Mouse (Mus musculus): Measurements from ENCODE around the gene Clybl. TPM values are rescaled to one million over a fixed set of nuclear protein-coding genes. Genes with fewer than 3 reads are reported as not detected.

Gene Clybl
- polyA plus RNA-seq, 1 experiment: 29.0 TPM

GRCm38 (mm10) chr14:122224103-122224494 lies 42.6 kb downstream of the Clybl start:
- H3K4me3 ChIP-seq (ENCODE audit: insufficient read depth, low read length): no peak overlapping the region
- no peak overlapping the region for H3K27ac ChIP-seq (ENCODE audit: insufficient read depth, low read length)
- no peak for TF ChIP-seq POLR2A (IDR thresholded peaks at IDR 0.05; ENCODE audit: extremely low read depth, insufficient read depth, low read length)
- no peak for TF ChIP-seq CTCF (IDR thresholded peaks at IDR 0.05; ENCODE audit: extremely low read depth, insufficient read depth, low read length)

GRCm38 (mm10) chr14:122224501-122224928 lies 43.0 kb downstream of the Clybl start:
- Histone ChIP-seq H3K4me3 (ENCODE audit: insufficient read depth, low read length) (no peak overlapping the region), H3K27ac (ENCODE audit: insufficient read depth, low read length) (no peak overlapping the region), H3K4me1 (ENCODE audit: control insufficient read depth, insufficient read depth, low read length) (no peaks in the 10 kb centered on the region)
- TF ChIP-seq POLR2A (IDR thresholded peaks at IDR 0.05; ENCODE audit: extremely low read depth, insufficient read depth, low read length): no peak
- TF ChIP-seq CTCF (IDR thresholded peaks at IDR 0.05; ENCODE audit: extremely low read depth, insufficient read depth, low read length): no peak

More at GRCm38 (mm10) chr14:122224103-122224494, 42.6 kb downstream of the Clybl start:
- no peaks in the 10 kb centered on the region for H3K4me1 ChIP-seq (ENCODE audit: control insufficient read depth, insufficient read depth, low read length)

DNA sequence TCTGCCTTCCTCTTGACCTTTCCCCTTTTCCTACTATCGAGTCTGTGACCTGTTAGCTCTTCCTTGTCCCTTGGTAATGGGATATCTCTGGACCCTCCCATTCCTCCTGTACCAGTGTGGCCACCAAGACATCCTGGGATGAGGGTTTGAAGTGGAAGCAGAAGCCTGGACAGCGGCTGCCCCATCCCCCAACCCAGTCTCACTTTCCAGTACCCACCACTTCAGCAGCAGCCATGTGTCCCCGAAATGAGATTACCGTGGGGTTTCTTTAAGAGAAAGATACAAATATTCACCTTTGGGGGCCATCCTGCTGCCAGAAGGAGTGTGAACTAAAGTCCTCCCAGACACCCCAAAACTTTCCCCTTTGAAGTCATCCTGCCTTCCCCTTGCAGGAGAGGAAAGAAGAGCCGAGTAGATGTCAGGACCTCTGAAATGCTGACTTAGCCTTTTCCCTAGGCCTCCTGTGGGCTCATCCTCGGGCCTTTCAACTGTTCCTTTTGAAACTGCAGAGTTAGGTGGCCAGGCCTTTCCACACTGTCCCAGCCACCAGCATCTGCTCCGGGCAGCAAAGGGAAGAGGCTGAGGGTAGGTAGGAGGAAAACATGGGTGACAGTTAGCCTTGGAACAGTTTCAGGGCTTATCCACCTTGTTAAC lies 44.1 kb downstream of the Clybl start:
- TF ChIP-seq POLR2A (IDR thresholded peaks at IDR 0.05; ENCODE audit: extremely low read depth, insufficient read depth, low read length) (no peak), CTCF (IDR thresholded peaks at IDR 0.05; ENCODE audit: extremely low read depth, insufficient read depth, low read length) (no peak)
- H3K27ac ChIP-seq (ENCODE audit: insufficient read depth, low read length): no peak overlapping the region
- H3K4me3 ChIP-seq (ENCODE audit: insufficient read depth, low read length): no peak overlapping the region
- H3K4me1 ChIP-seq (ENCODE audit: control insufficient read depth, insufficient read depth, low read length): no peaks in the 10 kb centered on the region

DNA sequence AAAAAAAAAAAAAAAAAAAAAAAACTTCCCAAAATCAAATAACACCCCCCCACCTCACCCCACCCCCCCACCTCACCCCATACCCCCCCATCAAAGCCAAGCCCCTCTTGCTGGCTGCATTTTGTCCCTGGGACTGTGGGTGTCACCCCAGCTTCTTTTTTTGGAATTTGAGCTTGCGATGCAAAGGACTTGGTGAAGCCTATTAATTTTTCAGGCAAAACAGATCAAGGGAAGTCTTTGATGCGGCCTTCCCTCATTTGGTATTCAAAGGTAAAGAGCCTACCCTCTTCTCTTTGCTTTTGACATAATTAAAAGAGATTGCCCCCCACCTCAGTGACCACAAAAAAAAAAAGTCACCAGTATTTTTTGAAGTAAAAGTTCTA lies 44.6 kb downstream of the Clybl start:
- H3K4me1 ChIP-seq (ENCODE audit: control insufficient read depth, insufficient read depth, low read length): no peaks in the 10 kb centered on the region
- H3K4me3 ChIP-seq (ENCODE audit: insufficient read depth, low read length): no peak overlapping the region
- no peak for TF ChIP-seq CTCF (IDR thresholded peaks at IDR 0.05; ENCODE audit: extremely low read depth, insufficient read depth, low read length)
- TF ChIP-seq POLR2A (IDR thresholded peaks at IDR 0.05; ENCODE audit: extremely low read depth, insufficient read depth, low read length): no peak
- no peak overlapping the region for H3K27ac ChIP-seq (ENCODE audit: insufficient read depth, low read length)

DNA sequence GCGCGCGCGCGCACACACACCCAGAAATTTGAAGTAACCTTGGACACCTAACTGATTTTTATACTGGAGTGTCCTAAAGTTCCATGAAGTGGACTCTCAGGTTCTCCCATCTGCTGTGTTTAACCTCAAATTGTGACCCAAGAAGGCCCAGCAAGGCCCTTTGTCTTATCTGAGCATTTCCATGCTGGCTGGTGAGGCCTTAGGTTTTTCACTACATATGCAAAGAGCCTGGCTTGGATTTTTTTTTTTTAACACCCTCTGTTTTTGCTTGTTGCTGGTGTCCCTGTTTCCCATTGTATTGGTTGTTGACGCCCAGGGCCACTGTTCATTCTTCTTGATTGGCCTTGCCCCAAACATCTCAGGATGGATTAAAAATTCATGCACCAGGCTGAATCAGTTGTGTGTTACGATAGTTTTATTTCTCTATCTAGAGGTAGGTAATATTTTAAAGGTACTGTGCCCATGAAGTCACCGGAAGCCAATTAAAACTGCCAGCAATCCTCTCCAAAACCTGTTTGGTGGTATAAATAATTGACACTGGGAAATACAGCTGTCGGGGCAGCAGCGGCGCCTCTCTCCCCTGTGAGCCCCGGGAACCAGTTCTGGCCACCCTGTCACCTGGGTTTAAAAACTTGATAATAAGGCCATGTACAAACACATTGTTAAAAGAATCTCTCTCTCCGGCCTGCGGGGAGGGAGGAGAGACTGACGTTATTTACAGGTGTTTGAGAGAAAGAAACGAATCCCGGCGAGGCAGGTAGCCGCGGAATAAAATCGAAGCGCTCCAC lies 45.4 kb downstream of the Clybl start:
- H3K27ac ChIP-seq (ENCODE audit: insufficient read depth, low read length): no peak overlapping the region
- no peaks in the 10 kb centered on the region for H3K4me1 ChIP-seq (ENCODE audit: control insufficient read depth, insufficient read depth, low read length)
- H3K4me3 ChIP-seq (ENCODE audit: insufficient read depth, low read length): no peak overlapping the region
- TF ChIP-seq POLR2A (IDR thresholded peaks at IDR 0.05; ENCODE audit: extremely low read depth, insufficient read depth, low read length) (no peak), CTCF (IDR thresholded peaks at IDR 0.05; ENCODE audit: extremely low read depth, insufficient read depth, low read length) (no peak)

GRCm38 (mm10) chr14:122227454-122227951 lies 46.0 kb downstream of the Clybl start:
- no peak for TF ChIP-seq POLR2A (IDR thresholded peaks at IDR 0.05; ENCODE audit: extremely low read depth, insufficient read depth, low read length)
- TF ChIP-seq CTCF (IDR thresholded peaks at IDR 0.05; ENCODE audit: extremely low read depth, insufficient read depth, low read length): no peak
- Histone ChIP-seq H3K4me1 (ENCODE audit: control insufficient read depth, insufficient read depth, low read length) (no peaks in the 10 kb centered on the region), H3K4me3 (ENCODE audit: insufficient read depth, low read length) (no peak overlapping the region), H3K27ac (ENCODE audit: insufficient read depth, low read length) (no peak overlapping the region)

DNA sequence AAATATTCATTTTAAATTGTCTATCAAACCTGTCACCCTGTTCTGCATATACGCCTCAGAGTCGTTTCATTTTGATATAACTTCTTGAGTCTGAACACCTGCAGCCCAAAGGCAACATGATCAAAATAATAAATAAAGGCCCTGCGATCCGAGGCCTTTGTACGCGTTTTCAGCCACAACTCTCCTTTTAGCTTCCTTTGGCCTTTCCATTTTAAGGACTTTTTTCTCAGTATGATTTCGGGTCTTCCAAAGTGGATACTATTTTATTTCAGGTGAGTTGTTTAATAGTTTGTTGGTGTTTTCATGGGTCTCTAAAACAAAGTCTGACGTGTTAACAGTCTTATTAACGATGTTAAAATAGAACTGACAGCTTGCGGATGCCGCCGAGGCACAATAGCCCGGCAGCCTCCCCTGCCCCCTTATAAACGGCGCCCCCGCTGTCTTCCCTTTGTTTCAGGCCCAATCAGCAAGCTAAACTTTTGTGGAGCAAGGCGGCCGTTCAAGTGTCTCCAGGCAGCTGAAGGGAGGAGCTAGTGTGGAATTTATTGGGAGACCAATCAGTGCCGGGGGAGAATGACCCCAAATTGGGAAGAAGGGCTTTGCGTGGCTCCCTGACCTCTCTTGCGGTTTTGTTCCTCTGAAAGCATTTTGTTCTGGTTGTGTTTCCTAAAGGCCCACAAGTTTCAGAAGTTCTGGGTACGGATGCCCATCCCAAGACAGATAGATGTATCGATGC lies 47.5 kb downstream of the Clybl start:
- H3K27ac ChIP-seq (ENCODE audit: insufficient read depth, low read length): no peak overlapping the region
- no peaks in the 10 kb centered on the region for H3K4me1 ChIP-seq (ENCODE audit: control insufficient read depth, insufficient read depth, low read length)
- TF ChIP-seq CTCF (IDR thresholded peaks at IDR 0.05; ENCODE audit: extremely low read depth, insufficient read depth, low read length): no peak
- TF ChIP-seq POLR2A (IDR thresholded peaks at IDR 0.05; ENCODE audit: extremely low read depth, insufficient read depth, low read length): no peak
- H3K4me3 ChIP-seq (ENCODE audit: insufficient read depth, low read length): no peak overlapping the region

GRCm38 (mm10) chr14:122229988-122230387 lies 48.5 kb downstream of the Clybl start:
- TF ChIP-seq CTCF (IDR thresholded peaks at IDR 0.05; ENCODE audit: extremely low read depth, insufficient read depth, low read length) (no peak), POLR2A (IDR thresholded peaks at IDR 0.05; ENCODE audit: extremely low read depth, insufficient read depth, low read length) (no peak)
- Histone ChIP-seq H3K27ac (ENCODE audit: insufficient read depth, low read length) (no peak overlapping the region), H3K4me3 (ENCODE audit: insufficient read depth, low read length) (no peak overlapping the region), H3K4me1 (ENCODE audit: control insufficient read depth, insufficient read depth, low read length) (no peaks in the 10 kb centered on the region)

DNA sequence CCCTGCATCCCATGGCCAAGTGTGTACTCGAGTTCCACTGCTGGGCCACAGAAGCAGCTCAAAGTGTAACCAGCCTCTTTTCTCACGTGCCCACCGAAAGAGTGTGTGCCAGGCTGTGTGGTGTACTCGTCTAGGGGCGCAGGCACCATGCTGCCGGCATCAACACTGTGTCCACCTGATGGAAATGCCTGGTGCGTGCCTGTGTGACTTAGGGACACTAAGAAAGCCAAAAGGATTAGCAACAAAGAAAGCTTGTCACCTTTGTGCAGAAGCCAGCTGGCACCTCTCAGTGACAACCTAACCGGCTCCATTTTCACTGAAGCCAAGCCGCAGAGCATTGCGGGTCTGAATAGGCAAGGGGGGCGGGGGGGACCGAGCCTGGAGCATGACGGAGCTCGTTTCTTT lies 49.1 kb downstream of the Clybl start:
- no peak for TF ChIP-seq CTCF (IDR thresholded peaks at IDR 0.05; ENCODE audit: extremely low read depth, insufficient read depth, low read length)
- Histone ChIP-seq H3K4me3 (ENCODE audit: insufficient read depth, low read length) (no peak overlapping the region), H3K4me1 (ENCODE audit: control insufficient read depth, insufficient read depth, low read length) (no peaks in the 10 kb centered on the region), H3K27ac (ENCODE audit: insufficient read depth, low read length) (0 out of 2 replicates have a peak overlapping the region, but pooled peaks have one; percentile 15)

Measured in cortical plate, adult 2 months (tissue).